Mouse (Mus musculus) G1E (cell line): ENCODE data around the gene Zscan29. TPM values are rescaled to one million over a fixed set of nuclear protein-coding genes. Genes with fewer than 3 reads are reported as not detected.

Experiments
- ATAC-seq: 2 replicates; pipeline ENCODE4 v1.8.0; 2016; ENCODE audit warnings: mild to moderate bottlenecking; ENCODE audit not compliant: insufficient number of reproducible peaks, poor library complexity, low FRiP score, severe bottlenecking; ENCODE audit errors: extremely low read depth
- DNase-seq: peaks from one replicate; pipeline ENCODE4 v3.0.0; 2012; ENCODE audit warnings: low spot score
- H3K27me3 ChIP-seq: 2 replicates; pipeline ENCODE4 v1.6.1; 2012; ENCODE audit warnings: mild to moderate bottlenecking, low read length, inconsistent platforms; ENCODE audit not compliant: insufficient read depth
- H3K36me3 ChIP-seq: replicated peaks from 2 replicates; pipeline ENCODE3; 2012; ENCODE audit warnings: mild to moderate bottlenecking, inconsistent platforms
- H3K4me1 ChIP-seq: 2 replicates; pipeline ENCODE4 v1.6.1; 2012; ENCODE audit warnings: low read depth, low read length, inconsistent platforms, mixed read lengths; ENCODE audit not compliant: insufficient read depth
- H3K4me3 ChIP-seq: 2 replicates; pipeline ENCODE4 v1.5.1; 2012; ENCODE audit warnings: low read depth, mild to moderate bottlenecking, inconsistent platforms, low read length, moderate library complexity, mixed read lengths
- H3K9me3 ChIP-seq: replicated peaks from 2 replicates; pipeline ENCODE4 v1.6.1; 2012; ENCODE audit warnings: inconsistent platforms
- CTCF ChIP-seq: IDR thresholded peaks from 2 replicates; pipeline ENCODE4 v1.5.1; 2012; ENCODE audit warnings: low read depth, low read length, inconsistent platforms, mixed read lengths
- GATA1 ChIP-seq: IDR thresholded peaks from 2 replicates; pipeline ENCODE4 v1.6.1; 2012; ENCODE audit warnings: borderline replicate concordance, low read length, inconsistent platforms, mixed read lengths
- GATA2 ChIP-seq: IDR thresholded peaks from 2 replicates; pipeline ENCODE4 v1.6.1; 2012; ENCODE audit warnings: low read depth, low read length, inconsistent platforms, borderline replicate concordance
- POLR2AphosphoS5 ChIP-seq: IDR thresholded peaks from 2 replicates; pipeline ENCODE4 v1.6.1; 2012; ENCODE audit warnings: low read depth, low read length, inconsistent platforms; ENCODE audit not compliant: insufficient replicate concordance
- TAL1 ChIP-seq: conservative IDR thresholded peaks from 2 replicates; pipeline ENCODE4 v1.6.1; 2012; ENCODE audit warnings: low read depth, low read length, inconsistent platforms, mixed read lengths
- polyA plus RNA-seq: library from polyadenylated mRNA; stranded (reverse); fragments of >175 nt; gene quantifications from 2 replicates; pipeline ENCODE4 v1.2.3, GENCODE M21; 2012
- total RNA-seq, 2 experiments: library from RNA; stranded (forward) in 1 of 2; stranded (reverse) in 1 of 2; fragments of 200-1000 nt in 1 of 2; fragments of >200 nt in 1 of 2; fragmentation: Nextera tagmentation in 1 of 2; gene quantifications; 2 replicates each; pipeline ENCODE4 v1.2.3; 2014 to 2017

Gene Zscan29
- total and polyA plus RNA-seq, 3 experiments: 10.3 to 20.1 (median 16.3) TPM

- no peaks in the 10 kb centered on the region for H3K9me3 ChIP-seq
- TF ChIP-seq GATA2 (no peak), TAL1 (no peak), GATA1 (no peak), CTCF (no peak), POLR2AphosphoS5 (no peak)
- H3K4me3 ChIP-seq: no peak overlapping the region; the same call in 1 of the 2 replicates
- peaks cover 51% of the 10 kb centered on the region for H3K36me3 ChIP-seq
- no peak for DNase-seq
- peaks cover 36% of the 10 kb centered on the region for H3K4me1 ChIP-seq
- no peak for ATAC-seq
- no peaks in the 10 kb centered on the region for H3K27me3 ChIP-seq
Measured at GRCm38 (mm10) chr2:121169173-121169572, 1.8 kb downstream of the Zscan29 start.

GRCm38 (mm10) chr2:121153100-121153499 lies 17.8 kb downstream of the Zscan29 start:
- no peak overlapping the region for H3K4me3 ChIP-seq
- peaks cover 69% of the 10 kb centered on the region for H3K36me3 ChIP-seq
- H3K27me3 ChIP-seq: no peaks in the 10 kb centered on the region
- DNase-seq (no peak), ATAC-seq (no peak)
- H3K4me1 ChIP-seq: no peaks in the 10 kb centered on the region
- H3K9me3 ChIP-seq: no peaks in the 10 kb centered on the region
- TF ChIP-seq GATA1 (no peak), GATA2 (no peak), TAL1 (no peak), CTCF (no peak), POLR2AphosphoS5 (no peak)

- H3K4me3 ChIP-seq: no peak overlapping the region
- no peaks in the 10 kb centered on the region for H3K27me3 ChIP-seq
- no peaks in the 10 kb centered on the region for H3K4me1 ChIP-seq
- no peak for DNase-seq
- no peaks in the 10 kb centered on the region for H3K9me3 ChIP-seq
- H3K36me3 ChIP-seq: peaks cover 76% of the 10 kb centered on the region
- no peak for ATAC-seq
- no peak for TF ChIP-seq CTCF
- TF ChIP-seq POLR2AphosphoS5: no peak
- no peak for TF ChIP-seq TAL1
- TF ChIP-seq GATA2: no peak
- no peak for TF ChIP-seq GATA1
Measured at GRCm38 (mm10) chr2:121149679-121150078, 21.2 kb downstream of the Zscan29 start.

GRCm38 (mm10) chr2:121142415-121142814 lies 28.5 kb downstream of the Zscan29 start:
- Histone ChIP-seq H3K27me3 (no peaks in the 10 kb centered on the region), H3K4me1 (peaks cover 33% of the 10 kb centered on the region), H3K36me3 (peaks cover 59% of the 10 kb centered on the region), H3K9me3 (no peaks in the 10 kb centered on the region), H3K4me3 (no peak overlapping the region; the same call in 1 of the 2 replicates)
- DNase-seq (no peak), ATAC-seq (no peak)
- TF ChIP-seq TAL1 (no peak), GATA2 (no peak), CTCF (no peak), GATA1 (no peak), POLR2AphosphoS5 (no peak)

GRCm38 (mm10) chr2:121141216-121142035 lies 29.5 kb downstream of the Zscan29 start:
- DNase-seq (no peak), ATAC-seq (no peak)
- Histone ChIP-seq H3K9me3 (no peaks in the 10 kb centered on the region), H3K4me1 (peaks cover 38% of the 10 kb centered on the region), H3K4me3 (peak overlapping the region; percentile 63), H3K36me3 (peaks cover 56% of the 10 kb centered on the region), H3K27me3 (no peaks in the 10 kb centered on the region)
- TF ChIP-seq GATA2 (no peak), GATA1 (no peak), POLR2AphosphoS5 (no peak), CTCF (no peak), TAL1 (no peak)

GRCm38 (mm10) chr2:121140018-121140882 lies 30.7 kb downstream of the Zscan29 start, which contains the start of the genes Adal and Lcmt2:
Adal (plus strand) TSS chr2:121140428.
Lcmt2 (minus strand) TSS chr2:121140653.
- H3K9me3 ChIP-seq: no peaks in the 10 kb centered on the region
- H3K27me3 ChIP-seq: no peaks in the 10 kb centered on the region
- TF ChIP-seq POLR2AphosphoS5 (0 out of 2 replicates have a peak, but pooled peaks have one; percentile 50), GATA1 (no peak)
- peak within 1 kb of the TSS; percentile 94 for H3K4me3 ChIP-seq
- H3K4me1 ChIP-seq: peaks cover 38% of the 10 kb centered on the region
- DNase-seq: peak; percentile 93
- H3K36me3 ChIP-seq: peaks cover 48% of the 10 kb centered on the region
- ATAC-seq: peak; percentile 68
